Mouse (Mus musculus) adipose tissue, adult 10 weeks (tissue): Measurements from ENCODE around the gene Olfr1508. TPM values are rescaled to one million over a fixed set of nuclear protein-coding genes. Genes with fewer than 3 reads are reported as not detected.

Source experiments
- polyA plus RNA-seq: library from polyadenylated mRNA; stranded (reverse); fragments of 350-450 nt; fragmentation: Illumina TruSeq; extraction: RNeasy Lipid Tissue Mini Kit (QIAGEN cat#74804); gene quantifications from one replicate; pipeline ENCODE4 v1.2.3, GENCODE M21; 2014; ENCODE audit warnings: low read depth, low replicate concordance

The Olfr1508 gene
- polyA plus RNA-seq = not detected

GRCm38 (mm10) chr14:52467395-52467794, at the start of gene Olfr1508:
TSS of gene Olfr1508 (minus strand) at chr14:52467495.

DNA sequence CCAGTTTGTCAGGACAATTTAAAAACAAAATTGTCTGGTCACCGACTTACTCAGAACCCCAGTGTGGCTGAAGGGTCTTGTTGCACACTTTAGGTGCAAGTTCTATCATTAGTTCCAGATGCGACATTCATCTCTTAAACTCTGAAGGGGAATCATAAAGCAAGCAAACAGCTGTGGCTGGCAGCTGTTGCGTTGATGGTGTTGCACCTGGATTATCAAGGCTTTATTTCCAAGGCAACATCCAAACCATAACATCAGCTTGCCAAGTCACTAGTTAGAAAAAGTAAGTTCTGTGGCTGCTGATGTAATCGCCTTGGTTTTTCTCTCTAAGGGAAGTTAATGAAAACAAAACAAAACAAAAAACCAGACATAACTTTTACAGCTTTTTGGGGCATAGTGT, 28.2 kb upstream of the Olfr1508 start, which contains the start of gene Olfr1507:
Olfr1507 (minus strand) TSS at position 234 of the 400 bp plus-strand sequence.

DNA sequence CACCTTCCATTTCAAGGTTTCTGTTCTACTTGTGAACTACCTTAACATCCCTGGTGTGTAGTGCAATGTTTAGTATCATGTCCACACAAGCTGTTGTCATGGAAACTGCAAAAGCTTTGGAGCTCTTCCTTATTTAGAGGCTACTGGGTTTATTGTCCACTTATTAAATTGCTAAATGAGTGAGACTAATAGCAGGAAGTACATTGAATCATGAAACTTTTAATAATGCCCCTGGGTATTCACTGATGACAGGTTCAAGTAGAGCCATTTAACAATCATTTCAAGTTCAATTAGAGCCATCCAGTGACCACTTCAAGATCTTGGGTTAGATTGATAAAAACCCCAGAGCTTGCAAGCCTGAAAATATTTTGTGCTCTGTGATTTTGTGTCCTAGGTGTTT, 24.6 kb downstream of the Olfr1508 start, which contains the start of gene Olfr1509:
Olfr1509 (plus strand) TSS at position 301 of the 400 bp plus-strand sequence.

DNA sequence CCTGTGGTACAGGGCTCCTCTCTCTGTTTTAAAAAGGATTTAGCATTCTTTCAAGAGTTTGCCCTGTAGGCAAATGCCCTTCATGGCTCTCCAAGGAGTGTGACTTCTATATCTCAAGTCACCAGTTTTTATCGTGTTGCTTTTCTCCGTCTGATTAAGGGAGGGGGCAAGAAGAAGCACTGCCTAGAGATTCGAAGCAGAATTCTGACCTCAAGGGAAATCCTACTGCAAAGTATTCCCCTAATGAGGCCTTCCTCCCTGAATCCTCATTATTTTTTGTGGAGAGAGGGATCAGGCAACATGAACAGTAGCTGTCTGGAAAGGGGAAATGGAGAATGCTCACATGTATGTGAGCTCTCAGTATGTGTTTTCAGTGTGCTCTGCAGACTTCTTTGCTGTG, 53.0 kb downstream of the Olfr1508 start, which contains the start of gene Olfr1510:
Olfr1510 (minus strand) TSS at position 101 of the 400 bp plus-strand sequence.

Other genes starting within 250 kb of the Olfr1508 start
- gene Chd8, start 209.7 kb downstream of the Olfr1508 start, polyA plus RNA-seq = 49.0 TPM
- gene Tox4, start 188.3 kb downstream of the Olfr1508 start, polyA plus RNA-seq = 22.7 TPM
- gene Rab2b, start 187.9 kb downstream of the Olfr1508 start, polyA plus RNA-seq = 11.5 TPM
- 29.7 TPM for gene Mettl3, start 162.4 kb downstream of the Olfr1508 start, polyA plus RNA-seq
- 6.8 TPM for gene Sall2, start 138.7 kb downstream of the Olfr1508 start, polyA plus RNA-seq
- not detected for gene Olfr1513, start 111.1 kb downstream of the Olfr1508 start, polyA plus RNA-seq
- not detected for gene Olfr1512, start 88.3 kb downstream of the Olfr1508 start, polyA plus RNA-seq
- not detected for gene Olfr1511, start 70.1 kb downstream of the Olfr1508 start, polyA plus RNA-seq
- not detected for gene Olfr1510, start 53.1 kb downstream of the Olfr1508 start, polyA plus RNA-seq
- gene Olfr1509, start 24.5 kb downstream of the Olfr1508 start, polyA plus RNA-seq = not detected
- gene Olfr1507, start 28.3 kb upstream of the Olfr1508 start, polyA plus RNA-seq = not detected